Mouse (Mus musculus) liver, postnatal 0 days (tissue): ENCODE measurements around the gene Rpusd2.

Experiments used
- CTCF ChIP-seq: sonication (generic); IDR thresholded peaks from 2 replicates; pipeline ENCODE4 v1.5.1; 2016; ENCODE audit warnings: antibody characterized with exemption, low read depth
- EP300 ChIP-seq: IDR thresholded peaks from 2 replicates; pipeline ENCODE4 v1.6.1; 2016; ENCODE audit warnings: antibody characterized with exemption, low read depth, mild to moderate bottlenecking

DNA sequence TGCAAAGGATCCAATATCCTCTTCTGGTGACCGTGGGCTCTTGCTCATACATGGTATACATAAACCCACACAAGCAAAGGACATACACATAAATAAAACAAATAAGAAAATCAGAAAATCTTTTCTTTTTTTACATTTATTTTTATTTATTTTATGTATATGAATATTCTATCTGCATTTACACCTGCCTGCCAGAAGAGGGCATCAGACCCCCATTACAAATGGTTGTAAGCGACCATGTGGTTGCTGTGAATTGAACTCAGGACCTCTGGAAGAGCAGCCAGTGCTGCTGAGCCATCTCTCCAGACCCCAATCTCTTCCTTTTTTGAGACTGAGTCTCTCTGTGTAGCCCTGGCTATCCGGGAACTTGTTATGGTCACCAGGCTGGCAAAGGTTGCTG is 16.9 kb upstream of the Rpusd2 start:
- TF ChIP-seq CTCF (peak; percentile 46), EP300 (no peak)
